Mouse (Mus musculus) left cerebral cortex, postnatal 36 days (tissue): Measurements from ENCODE around the gene Mlh1. TPM values are rescaled to one million over a fixed set of nuclear protein-coding genes. Genes with fewer than 3 reads are reported as not detected.

ENCODE experiments used
- DNase-seq, 2 experiments: peaks; one replicate each; pipeline ENCODE4 v3.0.0; 2021 to 2022; ENCODE audit warnings: low spot score in 2 of 2, mixed read lengths in 1 of 2
- intact Hi-C: fragments of 180-260 bp; cut with DNase I; formaldehyde crosslinking; loops from one replicate; pipeline ENCODE4 v1.15.1; 2025
- total RNA-seq, 2 experiments: library from RNA; stranded (reverse); gene quantifications; 2 replicates each; pipeline ENCODE4 v1.2.3; 2021

Mlh1 gene
- total RNA-seq, 2 experiments from 2014 or later, result 13.5 to 18.4 TPM

DNA sequence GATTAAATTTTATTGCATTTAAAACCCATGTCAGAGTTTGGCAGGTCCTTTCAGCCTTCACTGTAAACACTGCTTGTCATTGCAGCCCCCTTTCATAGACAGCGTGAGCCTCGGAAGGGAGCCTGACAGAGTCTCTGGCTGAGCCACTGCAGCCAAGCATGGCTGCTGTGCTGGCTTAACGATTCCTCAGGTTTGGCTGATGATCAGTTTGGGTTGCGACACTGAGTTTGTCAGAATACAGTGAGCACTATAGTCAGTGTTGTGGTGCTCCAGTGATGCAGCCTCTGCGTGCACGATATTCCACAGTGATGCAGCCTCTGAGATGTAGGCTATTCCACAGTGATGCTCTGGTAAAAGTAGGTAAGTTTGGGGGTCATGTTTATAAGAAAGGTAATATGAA lies 84.7 kb downstream of the Mlh1 start:
- DNase-seq, result no peak
- intact Hi-C loops, result no loop called here

DNA sequence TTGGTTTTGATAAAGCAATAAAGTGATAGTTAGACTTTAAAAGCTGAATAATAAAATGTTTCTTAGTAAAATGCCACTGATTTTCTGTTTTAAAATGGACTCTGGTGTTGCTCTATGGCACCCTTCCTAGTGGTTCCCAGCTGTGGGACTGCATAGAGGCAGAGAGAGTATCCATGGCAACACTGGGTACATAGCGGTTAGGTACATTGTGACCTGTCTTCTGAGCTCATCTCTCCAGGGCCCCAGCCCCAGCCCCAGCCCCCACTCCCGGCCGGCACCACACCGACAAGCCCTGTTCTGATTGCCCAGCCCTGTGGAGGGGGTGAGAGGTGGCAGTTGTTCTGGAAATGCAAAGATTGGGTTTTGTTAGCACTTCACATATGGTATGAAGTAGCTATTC lies 86.7 kb downstream of the Mlh1 start:
- DNase-seq, result no peak
- intact Hi-C loops, result no loop called here

DNA sequence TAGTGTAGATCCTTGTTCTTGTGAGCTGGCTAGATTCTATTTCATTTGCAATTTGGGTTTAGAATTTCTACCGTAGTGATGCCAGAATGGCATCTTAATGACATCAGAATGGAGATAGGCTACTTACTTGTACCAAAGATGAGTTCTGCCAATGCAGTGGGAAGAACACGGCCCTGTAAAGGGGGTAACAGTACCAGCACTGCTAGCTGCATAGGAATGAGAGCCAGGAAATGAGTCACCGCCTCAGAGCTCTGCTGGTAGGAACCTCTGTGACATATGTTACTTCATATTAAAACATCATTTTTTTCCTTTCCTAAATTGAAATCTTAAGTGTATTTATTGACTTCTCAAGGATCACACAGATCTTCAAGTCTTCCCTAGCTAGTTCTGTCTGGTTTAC lies 89.4 kb downstream of the Mlh1 start:
- intact Hi-C loops, result no loop called here
- DNase-seq, result no peak

DNA sequence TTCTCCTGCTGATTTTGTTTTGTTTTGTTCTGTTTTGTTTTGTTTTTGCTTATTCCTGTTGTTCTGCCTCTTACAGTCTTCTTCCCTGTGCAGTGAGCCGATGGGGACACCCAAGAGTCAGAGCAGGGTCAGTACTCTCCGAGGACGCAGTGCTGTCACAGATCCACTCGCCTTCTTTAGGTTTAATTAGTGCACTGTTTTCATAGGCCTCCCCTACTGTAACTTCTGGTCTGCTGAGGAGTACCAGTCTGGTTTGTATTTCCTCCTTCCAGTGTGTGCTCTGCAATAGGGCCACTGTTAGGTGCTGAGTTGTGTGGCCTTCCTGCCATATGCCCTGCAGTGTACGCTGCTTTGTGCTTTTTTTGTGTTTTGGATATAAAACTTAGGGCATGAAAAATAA lies 92.6 kb downstream of the Mlh1 start:
- intact Hi-C loops, result no loop called here
- no peak for DNase-seq

Other genes starting within 250 kb of the Mlh1 start
- under 1 TPM; 0.49 to 0.84 TPM for gene Ccrl2, start 214.3 kb downstream of the Mlh1 start, total RNA-seq
- gene Lrrfip2, start 154.2 kb downstream of the Mlh1 start, total RNA-seq, result 10 to 100 TPM; 37.1 to 47.9 TPM
- 10 to 100 TPM; 77.8 to 79.7 TPM for gene Epm2aip1, start 138 bp upstream of the Mlh1 start, total RNA-seq
- 100 to 1,000 TPM; 213 to 319 TPM for gene Trank1, start 39.9 kb upstream of the Mlh1 start, total RNA-seq
- 10 to 100 TPM; 53.8 to 57.3 TPM for gene Dclk3, start 167.3 kb upstream of the Mlh1 start, total RNA-seq